Mouse (Mus musculus): ENCODE measurements around the gene Krtap17-1. TPM values are rescaled to one million over a fixed set of nuclear protein-coding genes. Genes with fewer than 3 reads are reported as not detected.

Krtap17-1 gene
- not detected for total RNA-seq (2021)
- long read RNA-seq, experiment 1 = 0 reads
- long read RNA-seq, experiment 2 = 0 reads

DNA sequence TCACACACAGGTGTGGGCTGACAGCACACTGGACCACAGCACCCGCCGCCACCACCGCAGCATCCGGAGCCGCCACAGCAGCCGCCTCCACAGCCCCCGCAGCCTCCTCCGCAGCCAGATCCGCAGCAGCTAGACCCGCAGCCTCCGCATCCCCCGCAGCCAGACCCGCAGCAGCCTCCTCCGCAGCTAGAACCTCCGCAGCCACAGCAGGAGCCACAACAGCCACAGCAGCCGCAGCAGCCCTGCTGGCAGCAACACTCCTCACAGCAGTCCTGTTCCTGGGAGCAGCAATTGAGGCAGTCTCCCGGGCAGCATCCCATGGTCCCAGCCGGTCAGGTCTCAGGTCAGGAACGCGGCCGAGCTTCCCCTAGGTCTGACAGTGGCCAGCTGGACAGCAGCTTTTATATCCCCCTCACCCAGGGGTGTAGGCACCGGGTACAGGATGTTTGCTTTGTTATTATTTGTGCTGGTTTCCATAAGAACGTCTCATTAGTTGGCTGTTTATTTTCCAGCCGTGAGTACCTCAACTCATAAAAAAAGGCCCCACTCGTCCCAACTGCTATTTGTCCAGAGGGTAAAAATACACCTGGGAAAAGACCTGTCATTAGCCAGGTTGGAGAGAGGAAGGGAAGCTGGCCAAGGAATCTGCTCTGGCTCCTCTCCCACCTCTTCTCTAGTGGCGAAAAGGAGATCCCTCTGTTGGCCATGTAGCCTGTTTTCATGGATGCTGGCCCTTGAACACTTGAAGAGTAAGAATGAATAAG is at the start of gene Krtap17-1:
Gene Krtap17-1, minus strand, starts transcription at position 375 of the 764 bp plus-strand sequence.
- no peak for DNase-seq

DNA sequence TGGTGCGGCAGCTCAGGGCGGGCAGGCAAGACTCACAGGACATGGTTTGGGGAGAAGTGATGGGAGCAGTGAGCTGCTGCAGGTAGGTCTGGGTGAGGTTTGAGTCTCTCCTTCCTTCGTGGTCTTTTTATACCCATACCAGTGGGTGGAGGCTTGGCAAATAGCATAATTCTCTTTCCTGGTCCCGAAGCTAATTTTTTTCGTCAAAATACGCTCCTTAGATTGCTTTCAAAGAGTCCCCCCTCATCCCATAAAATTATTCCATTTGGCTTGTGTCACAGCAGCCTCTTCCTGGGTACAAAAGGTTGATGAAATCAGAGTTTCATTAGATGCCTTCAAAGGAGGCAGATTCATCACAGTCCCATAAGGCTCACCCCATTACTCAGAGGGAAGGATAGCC is 47.7 kb upstream of the Krtap17-1 start, which contains the start of gene Krt34:
Gene Krt34, minus strand, starts transcription at position 101 of the 400 bp plus-strand sequence.
- DNase-seq = no peak

DNA sequence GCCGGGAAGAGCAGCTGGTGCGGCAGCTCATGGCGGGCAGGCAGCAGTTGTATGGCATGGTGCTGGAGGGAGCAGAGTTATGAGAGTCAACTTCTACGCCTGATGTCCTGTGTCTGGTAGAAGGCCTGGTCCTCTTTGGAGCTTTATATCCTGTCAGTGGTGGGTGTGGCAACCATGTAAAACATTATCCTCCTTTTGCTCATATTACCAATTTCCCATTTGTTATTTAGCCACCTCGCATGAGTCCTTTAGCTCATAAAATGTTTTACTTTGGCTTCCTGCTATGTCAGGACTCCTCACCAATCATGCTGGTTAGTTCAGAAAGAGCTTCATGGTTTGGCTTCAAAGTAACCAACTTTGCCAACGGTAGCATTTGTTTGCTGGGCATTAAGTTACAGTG is 36.0 kb upstream of the Krtap17-1 start, which contains the start of gene Krt33b:
Gene Krt33b, minus strand, starts transcription at position 101 of the 400 bp plus-strand sequence.
- no peak for DNase-seq

DNA sequence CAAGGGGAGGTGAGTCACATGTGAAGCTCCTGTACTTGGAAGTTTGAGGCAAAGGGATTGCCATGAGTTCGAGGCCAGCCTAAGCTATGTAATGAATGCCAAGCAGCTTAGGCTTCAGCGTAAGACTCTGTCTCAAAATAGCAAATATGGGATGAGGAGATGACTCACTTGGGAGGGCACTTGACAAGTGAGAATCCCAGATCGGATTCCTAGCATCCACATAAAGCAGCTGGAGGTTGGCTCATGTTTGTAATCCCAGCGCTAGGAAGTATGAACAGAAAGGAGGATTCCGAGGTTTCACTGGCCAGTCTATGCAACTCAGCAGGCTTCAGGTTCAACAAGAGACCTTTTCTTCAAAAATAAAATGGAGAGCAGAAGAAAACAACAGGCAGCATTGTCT is 27.6 kb upstream of the Krtap17-1 start:
- DNase-seq = no peak

DNA sequence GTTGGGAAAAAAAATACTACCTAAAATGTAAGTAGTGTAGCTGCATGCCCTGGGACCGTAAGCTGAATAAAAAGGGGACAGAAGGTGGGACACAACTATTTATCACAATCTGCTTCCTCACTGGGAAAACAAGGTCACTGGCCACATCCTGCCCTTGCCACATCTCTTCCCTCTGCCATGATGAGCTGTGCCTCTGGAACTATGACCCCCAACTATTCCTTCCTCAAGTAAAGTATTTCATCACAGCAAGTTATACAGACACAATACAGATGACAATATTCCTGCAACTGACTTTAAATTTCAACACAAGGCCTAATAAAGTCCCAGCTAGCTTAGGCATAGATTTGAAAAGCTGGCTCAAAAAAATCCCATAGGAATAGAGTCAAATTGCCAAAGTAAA is 25.7 kb upstream of the Krtap17-1 start:
- DNase-seq = no peak

DNA sequence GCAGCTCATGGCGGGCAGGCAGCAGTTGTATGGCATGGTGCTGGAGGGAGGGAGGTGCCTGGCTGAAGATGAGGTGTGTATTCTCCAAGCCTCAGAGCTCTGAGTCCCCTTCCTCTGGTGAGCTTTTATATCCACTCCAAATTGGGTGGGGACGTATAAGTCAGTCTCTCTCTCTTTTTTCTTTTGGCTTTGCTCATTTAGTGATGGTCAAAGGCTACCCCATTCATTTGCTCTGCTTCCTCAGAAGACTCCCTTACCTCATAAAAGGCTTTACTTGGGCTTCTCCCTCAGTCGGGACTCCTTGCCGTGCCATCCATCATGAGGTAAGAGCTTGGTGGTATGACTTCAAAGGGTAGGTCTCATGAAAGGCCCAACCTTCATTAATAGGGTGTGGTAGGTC is 22.3 kb upstream of the Krtap17-1 start, which contains the start of gene Krt33a:
Gene Krt33a, minus strand, starts transcription at position 101 of the 400 bp plus-strand sequence.
- DNase-seq = no peak

DNA sequence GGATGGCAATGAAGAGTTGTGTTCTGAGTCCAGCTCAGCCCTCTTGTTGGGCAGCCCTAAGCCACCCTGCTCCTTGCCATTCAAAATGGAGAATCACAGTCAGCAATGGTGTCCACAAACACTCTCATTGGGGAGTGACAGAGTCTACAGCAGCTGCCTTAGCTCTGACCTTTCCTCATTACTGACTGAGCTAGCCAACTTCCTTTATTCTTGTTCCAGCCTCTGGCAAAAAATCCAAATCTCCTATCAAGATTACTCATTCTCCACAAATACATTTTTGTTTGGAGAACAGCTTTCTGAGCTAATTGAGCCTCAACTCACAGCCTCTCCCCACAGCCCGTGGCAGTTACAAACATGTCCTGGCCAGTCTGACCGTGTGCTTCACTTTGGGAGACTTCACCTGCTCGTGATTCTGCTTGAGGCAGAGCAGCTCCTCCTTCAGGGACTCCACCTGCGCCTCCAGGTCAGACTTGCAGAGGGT is 19.9 kb upstream of the Krtap17-1 start:
- no peak for DNase-seq

DNA sequence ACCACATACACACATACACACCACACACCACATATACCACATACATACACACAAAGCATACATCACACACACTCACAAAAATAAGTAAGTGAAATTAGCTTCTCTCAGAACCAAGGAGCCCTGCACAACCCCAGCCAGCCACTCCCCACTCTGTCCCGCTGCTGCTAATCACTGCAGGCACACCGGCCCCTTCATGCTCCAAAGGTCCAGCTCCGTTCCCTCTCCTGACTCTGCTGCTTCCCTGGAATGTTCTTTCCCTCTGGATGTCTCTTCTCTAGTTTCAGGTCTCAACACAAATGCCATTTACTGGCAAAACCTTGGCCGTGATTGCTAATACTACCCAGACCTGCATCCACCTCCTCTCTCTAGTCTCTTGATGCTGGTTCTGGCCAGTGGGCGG is 16.9 kb upstream of the Krtap17-1 start:
- DNase-seq = no peak

DNA sequence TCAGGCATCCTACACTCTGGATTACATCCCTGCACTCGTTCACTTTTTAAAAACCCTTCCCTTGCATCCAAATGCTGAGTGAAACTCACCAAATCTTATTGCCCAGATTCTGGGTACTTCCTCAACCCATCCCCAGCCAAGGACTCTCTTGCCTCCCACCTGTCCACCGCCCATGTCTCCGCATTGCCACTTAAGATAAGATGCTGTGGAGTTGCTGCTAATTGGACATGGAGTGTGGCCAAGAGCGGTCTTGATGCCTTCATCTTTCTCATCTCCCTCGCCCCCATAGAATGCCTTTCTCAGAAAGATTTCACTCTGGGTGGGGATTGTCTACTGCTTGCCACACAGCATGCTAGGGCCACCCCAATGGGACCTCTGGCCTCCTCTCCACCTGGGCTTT is 14.5 kb upstream of the Krtap17-1 start:
- DNase-seq = no peak

DNA sequence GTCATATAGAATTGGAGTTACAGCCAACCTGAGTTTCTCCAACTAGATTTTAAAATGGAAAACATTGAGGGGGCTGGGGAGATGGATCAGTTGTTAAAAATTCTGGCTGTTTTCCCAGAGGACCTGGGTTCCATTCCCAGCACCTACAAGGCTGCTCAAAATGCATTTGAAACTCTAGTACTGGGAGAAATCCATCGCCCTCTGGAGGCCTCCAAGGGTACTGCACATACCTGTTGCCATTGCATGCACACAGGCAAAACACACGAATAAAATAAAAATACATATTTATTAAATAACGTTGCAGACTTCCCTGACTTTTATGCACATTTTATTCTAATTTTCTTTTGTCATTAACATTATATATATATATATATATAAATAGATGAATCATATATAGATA is 12.8 kb upstream of the Krtap17-1 start:
- no peak for DNase-seq

DNA sequence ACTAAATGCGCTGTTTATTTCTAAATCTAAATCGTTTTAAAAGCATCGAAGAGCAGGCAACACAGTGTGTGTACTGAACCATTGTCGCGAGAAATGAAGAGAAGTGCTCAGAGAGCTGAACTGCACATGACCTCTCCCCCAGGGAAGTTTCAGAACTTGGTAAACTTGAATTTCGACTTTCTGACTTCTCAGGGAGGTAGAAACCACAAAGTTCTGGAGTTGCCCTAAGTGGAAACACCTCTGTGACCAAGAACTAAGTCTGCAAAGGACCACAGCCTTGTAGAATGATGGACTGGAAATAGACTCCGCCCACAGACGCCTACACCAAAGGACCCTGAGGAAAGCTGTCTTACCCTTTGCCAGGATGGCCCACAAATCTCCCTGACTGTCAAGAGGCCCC is 12.1 kb upstream of the Krtap17-1 start:
- DNase-seq = no peak

DNA sequence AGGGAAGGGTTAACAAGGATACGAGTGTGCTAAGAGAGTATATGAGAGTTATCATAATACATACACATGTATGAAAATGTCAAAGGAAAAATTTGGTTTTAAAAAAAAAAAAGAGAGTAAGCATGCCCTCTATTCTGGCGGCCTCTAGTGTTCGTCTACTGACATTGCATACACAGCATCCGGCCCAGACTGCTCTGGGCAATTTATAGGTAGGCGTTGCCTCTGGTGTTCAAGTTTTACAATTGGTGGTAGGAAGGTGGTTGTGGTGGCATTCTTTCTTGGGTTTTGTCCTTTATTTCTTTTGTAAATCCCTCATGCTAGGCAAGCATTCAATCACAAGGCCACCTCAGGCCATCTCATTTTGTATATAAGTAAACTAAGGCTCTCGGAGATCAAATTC is 11.1 kb upstream of the Krtap17-1 start:
- DNase-seq = peak; percentile 25 to 53

DNA sequence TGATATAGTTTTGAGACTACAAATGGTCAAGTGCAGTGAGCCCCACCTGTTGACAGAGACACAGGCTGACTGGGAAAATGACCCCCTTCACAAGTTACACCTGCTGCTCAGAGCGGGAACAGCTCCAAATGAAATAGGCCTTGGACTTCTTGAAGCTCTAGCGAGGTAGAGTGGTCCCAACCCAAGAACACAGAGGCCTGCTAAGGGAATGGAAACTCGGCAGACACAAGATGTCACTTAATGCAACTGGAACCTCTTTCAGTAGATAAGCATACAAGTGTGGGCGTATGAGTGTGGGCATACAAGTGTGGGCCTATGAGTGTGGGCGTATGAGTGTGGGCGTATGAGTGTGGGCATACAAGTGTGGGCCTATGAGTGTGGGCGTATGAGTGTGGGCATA is 5.3 kb upstream of the Krtap17-1 start:
- DNase-seq = no peak

DNA sequence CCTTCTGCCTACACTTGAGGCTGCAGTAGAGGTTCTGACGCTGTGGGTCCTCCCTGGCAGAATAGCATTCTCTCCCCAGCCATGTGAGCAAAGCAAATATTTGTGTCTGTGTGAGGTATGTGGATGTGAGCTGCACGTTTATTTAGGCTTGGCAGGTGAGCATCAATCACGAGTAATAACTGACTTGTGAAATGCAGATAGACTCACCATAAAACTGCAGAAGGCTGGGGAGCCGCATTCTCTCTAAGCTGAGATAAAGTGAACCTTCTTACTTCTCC is 529 bp upstream of the Krtap17-1 start:
- DNase-seq = no peak

DNA sequence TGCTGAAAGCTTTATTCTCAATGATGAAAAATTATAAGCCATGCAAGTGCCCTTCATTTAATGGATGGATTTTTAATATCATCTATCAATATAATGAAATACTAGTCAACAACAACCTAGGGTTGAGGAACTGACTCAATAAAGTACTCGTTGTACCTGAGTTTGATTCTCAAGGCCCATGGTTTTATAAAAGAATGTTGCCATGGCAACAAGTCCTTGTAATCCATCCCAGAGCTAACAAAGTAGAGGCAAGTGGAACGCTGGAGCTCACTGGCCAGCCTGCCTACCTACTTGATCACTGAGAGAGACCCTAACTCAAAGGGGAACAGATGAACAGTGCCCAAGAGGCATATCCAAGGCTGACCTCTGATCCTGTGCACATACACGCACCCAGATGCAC is 3.2 kb downstream of the Krtap17-1 start:
- no peak for DNase-seq

DNA sequence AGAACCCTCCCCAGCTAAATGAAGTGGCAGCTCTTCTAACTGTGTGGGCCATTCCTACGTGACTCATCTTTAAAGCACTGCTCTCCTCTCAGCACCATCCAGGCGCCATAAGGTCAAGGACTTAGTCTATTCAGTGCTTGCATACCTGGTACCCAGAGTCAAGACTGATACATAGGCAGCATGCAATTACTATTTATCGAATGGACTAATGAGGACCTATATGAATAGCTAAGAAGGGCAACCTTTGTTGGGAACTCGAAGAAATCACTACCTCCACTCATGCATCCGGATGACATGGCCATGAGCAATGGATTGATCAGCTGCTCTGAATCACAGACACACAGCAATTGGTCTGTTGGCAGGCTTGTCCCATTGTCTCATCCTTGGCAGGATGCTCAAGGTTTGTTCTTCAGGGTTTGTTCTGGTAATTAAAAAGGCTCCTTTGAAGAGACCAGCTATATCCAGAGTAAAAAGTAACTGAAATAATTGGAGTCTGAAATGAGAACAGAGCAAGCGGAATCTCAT is 3.9 kb downstream of the Krtap17-1 start:
- peak; percentile 50 to 68 for DNase-seq

DNA sequence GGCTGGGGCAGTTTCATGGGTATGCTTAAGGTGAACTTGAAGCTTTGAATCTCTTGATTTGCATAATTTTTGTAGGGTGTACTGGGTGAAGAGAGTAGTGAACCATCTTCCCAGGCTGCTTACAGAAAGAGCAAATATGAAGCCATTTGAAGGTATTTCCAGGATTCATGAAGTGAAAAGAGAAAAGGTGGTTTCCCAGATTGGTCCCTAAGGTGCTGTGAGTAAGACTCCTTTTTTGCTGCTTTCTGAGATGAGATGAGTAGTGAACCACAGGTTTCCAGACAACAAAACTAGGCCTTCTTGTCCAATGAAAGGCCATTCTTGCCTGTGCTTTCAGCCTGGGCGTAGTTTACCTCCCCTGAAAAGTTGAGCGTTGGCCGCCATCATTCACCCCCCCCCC is 5.3 kb downstream of the Krtap17-1 start:
- no peak for DNase-seq

DNA sequence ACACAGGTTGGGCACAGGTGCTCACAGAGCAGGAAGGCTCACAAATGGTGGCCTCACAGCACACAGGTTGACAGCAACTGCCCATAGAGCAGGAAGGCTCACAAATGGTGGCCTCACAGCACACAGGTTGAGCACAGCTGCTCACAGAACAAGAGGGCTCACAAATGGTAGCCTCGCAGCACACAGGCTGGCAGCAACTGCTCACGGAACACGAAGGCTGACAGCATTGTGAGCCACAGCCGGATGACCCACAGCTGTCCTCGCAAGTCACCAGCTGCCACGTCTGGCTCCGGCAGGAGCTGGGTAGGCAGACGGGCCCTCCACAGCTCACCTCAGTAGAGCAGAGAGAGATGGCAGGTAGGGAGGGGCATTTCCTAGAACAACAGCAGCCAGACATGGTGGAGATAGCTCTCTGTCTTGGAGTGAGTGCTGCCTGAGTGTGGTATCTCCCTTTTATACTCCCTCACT is 7.6 kb downstream of the Krtap17-1 start, which contains the start of gene Krtap16-1:
Gene Krtap16-1, minus strand, starts transcription at position 418 of the 468 bp plus-strand sequence.
- DNase-seq = no peak

DNA sequence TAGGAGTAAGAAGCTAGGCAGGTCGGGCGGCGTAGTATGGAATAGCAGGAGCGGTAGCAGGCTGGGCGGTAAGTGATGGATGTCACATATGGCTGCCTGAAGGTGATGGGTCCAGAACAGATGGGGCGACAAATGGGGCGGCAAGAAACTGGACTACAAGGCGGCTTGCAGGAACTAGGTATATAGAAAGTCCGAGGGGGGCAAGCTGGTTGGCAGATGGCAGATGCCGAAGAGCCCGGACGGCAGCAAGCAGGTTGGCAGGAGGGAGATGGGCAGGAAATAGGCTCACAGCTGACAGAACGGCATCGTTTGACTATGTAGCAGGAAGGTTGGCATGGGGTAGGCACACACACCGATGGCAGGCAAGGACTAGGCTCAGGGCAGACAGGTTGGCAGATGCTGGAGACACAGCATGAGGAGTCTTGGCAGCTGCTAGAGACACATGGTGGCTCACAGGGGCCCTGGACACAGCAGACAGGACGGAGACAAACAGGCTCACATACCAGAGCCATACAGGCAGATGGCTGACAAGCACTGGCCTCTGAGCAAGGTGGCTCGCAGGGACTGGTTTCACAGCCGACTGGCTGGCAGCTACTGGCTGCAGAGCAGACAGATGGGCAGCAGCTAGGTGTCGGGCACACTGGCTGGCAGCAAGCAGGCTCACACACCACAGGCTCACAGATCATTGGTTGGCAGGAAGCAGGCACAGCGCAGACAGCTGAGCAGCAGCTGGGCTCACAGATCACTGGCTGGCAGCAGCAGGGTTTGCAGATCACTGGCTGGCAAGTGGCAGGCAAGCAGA is 8.3 kb downstream of the Krtap17-1 start:
- peak; percentile 15 to 17 for DNase-seq

DNA sequence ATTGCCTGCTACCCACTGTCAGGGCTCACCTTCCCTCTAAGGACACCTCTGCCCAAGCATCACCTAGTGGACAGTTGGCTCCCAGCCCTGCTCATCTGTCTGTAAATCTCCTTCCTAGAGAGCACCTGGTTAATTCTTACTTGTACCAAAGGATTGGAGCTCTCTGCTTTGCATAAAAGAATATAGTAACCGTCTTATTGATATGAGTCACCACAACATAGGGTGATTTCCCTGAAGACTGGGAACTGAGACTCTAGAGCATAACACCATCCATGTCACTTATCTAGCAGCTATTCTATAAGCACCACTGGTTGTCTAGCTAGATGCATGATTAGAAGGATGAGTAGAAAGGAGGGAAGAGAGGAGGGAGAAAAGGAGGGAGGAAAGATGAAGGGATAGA is 10.4 kb downstream of the Krtap17-1 start:
- DNase-seq = no peak

DNA sequence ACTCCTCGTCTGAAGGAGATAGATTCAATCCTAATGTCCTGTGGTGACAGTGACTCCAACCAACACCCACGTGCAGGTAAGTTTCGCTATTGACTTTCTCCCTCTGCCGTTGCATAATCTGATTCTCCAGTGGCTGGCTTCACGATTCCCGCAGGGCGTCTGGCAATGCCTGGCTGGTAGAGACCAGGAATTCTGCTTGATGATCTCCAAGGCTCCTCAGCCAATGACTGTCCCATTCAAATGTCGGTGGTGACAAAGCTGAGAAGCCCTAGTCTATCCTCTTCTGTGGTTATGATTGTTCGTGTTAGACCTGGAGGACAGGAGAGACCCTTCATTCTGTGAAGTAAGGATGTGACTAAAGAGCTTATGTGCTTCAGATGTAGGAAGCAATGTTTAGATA is 11.1 kb downstream of the Krtap17-1 start:
- DNase-seq = no peak

DNA sequence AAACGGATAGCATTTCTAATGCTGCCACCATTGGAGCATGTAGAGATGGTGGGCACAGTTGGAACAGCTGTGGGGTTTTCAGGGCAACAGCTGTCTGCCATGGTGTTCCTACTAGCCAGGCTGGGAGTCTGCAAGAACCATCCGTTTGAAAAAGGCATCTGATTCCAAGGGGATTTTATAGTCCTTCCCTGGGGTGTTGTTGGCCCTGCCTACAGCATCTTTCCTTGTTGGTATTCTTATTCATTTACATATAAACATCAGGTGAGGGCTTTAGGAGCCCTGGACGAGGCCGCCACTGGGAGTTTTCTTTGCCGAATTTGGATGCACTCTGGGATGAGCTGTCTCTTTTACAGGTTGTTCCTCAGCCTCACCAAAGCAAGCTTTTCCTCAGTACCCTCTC is 14.8 kb downstream of the Krtap17-1 start, which contains the start of gene Krtap29-1:
Gene Krtap29-1, minus strand, starts transcription at position 101 of the 400 bp plus-strand sequence.
- no peak for DNase-seq

DNA sequence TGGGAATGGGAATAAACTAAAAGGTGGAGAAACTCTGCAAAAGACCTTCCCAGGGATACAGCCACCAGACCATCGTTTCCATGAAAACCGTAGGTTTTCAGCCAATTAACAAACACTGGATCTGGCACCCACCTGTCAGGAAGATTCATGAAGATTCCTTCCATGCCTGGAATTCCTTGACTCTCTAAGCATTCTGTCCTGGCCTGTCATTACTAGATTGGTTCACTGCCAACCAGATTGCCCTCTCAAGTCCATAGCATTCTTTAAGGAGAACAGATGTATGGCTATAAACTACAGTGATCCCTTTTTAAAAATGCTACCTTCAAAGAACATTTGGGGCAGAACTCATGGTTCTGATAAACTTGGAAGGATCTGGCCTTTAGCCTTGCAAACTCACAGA is 27.8 kb downstream of the Krtap17-1 start:
- DNase-seq = no peak

Measured in adrenal gland, postnatal 36 days (tissue).